Mouse (Mus musculus): ENCODE data around the gene Fbrs. TPM values are rescaled to one million over a fixed set of nuclear protein-coding genes. Genes with fewer than 3 reads are reported as not detected.

The Fbrs gene
- polyA plus RNA-seq, 1 experiment from 2014 or later: 15.0 TPM

DNA sequence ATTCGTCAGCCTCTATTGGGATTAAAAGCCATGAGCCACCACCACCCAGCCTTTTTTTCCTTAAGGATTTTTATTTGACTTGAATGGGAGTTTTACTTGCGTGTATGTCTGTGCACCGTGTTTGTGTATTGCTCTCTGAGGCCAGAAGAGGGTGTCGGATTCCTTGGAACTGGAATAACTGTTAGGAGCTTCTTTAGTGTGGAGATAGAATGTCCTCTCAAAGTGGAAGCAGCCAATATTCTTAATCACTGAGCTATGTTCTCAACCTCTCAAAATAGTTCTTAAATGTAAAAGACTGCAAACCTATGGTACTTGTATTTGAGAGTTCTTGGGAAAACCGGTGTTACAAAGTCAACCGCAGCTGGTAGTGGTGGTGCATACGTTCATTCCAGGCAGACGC lies 32.2 kb downstream of the Fbrs start:
- H3K9ac ChIP-seq: peak overlapping the region; percentile 82
- 35% methylated on average over 8 of the region's 8 CpGs for WGBS
- H3K4me3 ChIP-seq: peak overlapping the region; percentile 67
- ATAC-seq (ENCODE audit: low FRiP score, low read depth): no peak
- peaks cover 11% of the 10 kb centered on the region for H3K4me1 ChIP-seq
- peaks cover 13% of the 10 kb centered on the region for H3K36me3 ChIP-seq
- peak overlapping the region; percentile 64 for H3K4me2 ChIP-seq (replicated peaks)
- no peaks in the 10 kb centered on the region for H3K27me3 ChIP-seq
- no peaks in the 10 kb centered on the region for H3K9me3 ChIP-seq
- peak overlapping the region; percentile 98 for H3K27ac ChIP-seq

- peak; percentile 97 for ATAC-seq (ENCODE audit: low FRiP score, low read depth)
- Histone ChIP-seq H3K4me2 (replicated peaks) (peak within 1 kb of the TSS; percentile 64), H3K4me1 (peaks cover 11% of the 10 kb centered on the region), H3K27ac (peak within 1 kb of the TSS; percentile 98), H3K4me3 (peak within 1 kb of the TSS; percentile 67), H3K9me3 (no peaks in the 10 kb centered on the region), H3K9ac (peak within 1 kb of the TSS; percentile 82), H3K27me3 (no peaks in the 10 kb centered on the region), H3K36me3 (peaks cover 19% of the 10 kb centered on the region)
- WGBS: 0% methylated on average over 36 of the region's 37 CpGs
Observed at GRCm38 (mm10) chr7:127511808-127512230, 32.8 kb downstream of the Fbrs start, which contains the start of gene Srcap. TSS of gene Srcap (plus strand) at chr7:127511983.

- Histone ChIP-seq H3K4me2 (replicated peaks) (peak overlapping the region; percentile 64), H3K27me3 (no peaks in the 10 kb centered on the region), H3K9me3 (no peaks in the 10 kb centered on the region), H3K27ac (peak overlapping the region; percentile 98), H3K36me3 (peaks cover 25% of the 10 kb centered on the region), H3K4me1 (peaks cover 11% of the 10 kb centered on the region), H3K4me3 (peak overlapping the region; percentile 67), H3K9ac (peak overlapping the region; percentile 82)
- under 1% methylated on average over 66 of the region's 93 CpGs for WGBS
- peak; percentile 87 for ATAC-seq (ENCODE audit: low FRiP score, low read depth)
Observed at GRCm38 (mm10) chr7:127512231-127513015, 33.4 kb downstream of the Fbrs start.

DNA sequence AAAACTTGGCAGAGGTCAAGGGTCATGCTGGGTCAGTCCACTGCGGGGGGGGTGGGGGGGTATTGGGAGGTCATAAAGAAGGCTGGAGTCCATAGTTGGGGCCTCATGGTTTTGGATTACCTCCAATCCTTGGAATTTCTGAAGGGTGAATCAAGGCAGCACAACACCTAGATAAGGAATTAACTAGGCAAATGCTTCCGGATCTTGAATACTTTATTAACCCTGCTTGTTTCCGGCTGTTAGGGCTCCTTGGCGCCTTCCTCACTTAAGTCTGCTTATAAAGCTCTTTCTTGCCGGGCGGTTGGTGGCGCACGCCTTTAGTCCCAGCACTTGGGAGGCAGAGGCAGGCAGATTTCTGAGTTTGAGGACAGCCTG lies 34.0 kb downstream of the Fbrs start:
- H3K9me3 ChIP-seq: no peaks in the 10 kb centered on the region
- H3K36me3 ChIP-seq: peaks cover 31% of the 10 kb centered on the region
- peak overlapping the region; percentile 67 for H3K4me3 ChIP-seq
- WGBS: 32% methylated on average over 8 of the region's 8 CpGs
- H3K4me2 ChIP-seq (replicated peaks): peak overlapping the region; percentile 64
- peak overlapping the region; percentile 98 for H3K27ac ChIP-seq
- H3K9ac ChIP-seq: peak overlapping the region; percentile 82
- no peaks in the 10 kb centered on the region for H3K27me3 ChIP-seq
- ATAC-seq (ENCODE audit: low FRiP score, low read depth): no peak
- H3K4me1 ChIP-seq: peaks cover 11% of the 10 kb centered on the region

GRCm38 (mm10) chr7:127513781-127514180 lies 34.8 kb downstream of the Fbrs start:
- H3K9ac ChIP-seq: no peak overlapping the region
- no peak for ATAC-seq (ENCODE audit: low FRiP score, low read depth)
- H3K4me2 ChIP-seq (replicated peaks): peak overlapping the region; percentile 64
- H3K27me3 ChIP-seq: no peaks in the 10 kb centered on the region
- WGBS: 62% methylated on average over 3 of the region's 3 CpGs
- peak overlapping the region; percentile 67 for H3K4me3 ChIP-seq
- no peak overlapping the region for H3K27ac ChIP-seq
- peaks cover 38% of the 10 kb centered on the region for H3K36me3 ChIP-seq
- H3K9me3 ChIP-seq: no peaks in the 10 kb centered on the region
- peaks cover 11% of the 10 kb centered on the region for H3K4me1 ChIP-seq

- Histone ChIP-seq H3K27ac (no peak overlapping the region), H3K27me3 (no peaks in the 10 kb centered on the region), H3K9ac (no peak overlapping the region), H3K4me3 (no peak overlapping the region), H3K9me3 (no peaks in the 10 kb centered on the region), H3K4me2 (replicated peaks) (no peak overlapping the region), H3K4me1 (peaks cover 11% of the 10 kb centered on the region), H3K36me3 (peaks cover 54% of the 10 kb centered on the region)
- no peak for ATAC-seq (ENCODE audit: low FRiP score, low read depth)
- 94% methylated on average over 7 of the region's 7 CpGs for WGBS
Observed at GRCm38 (mm10) chr7:127515846-127516245, 36.8 kb downstream of the Fbrs start.

GRCm38 (mm10) chr7:127516344-127516743 lies 37.3 kb downstream of the Fbrs start:
- Histone ChIP-seq H3K4me3 (no peak overlapping the region), H3K9me3 (no peaks in the 10 kb centered on the region), H3K4me1 (peaks cover 11% of the 10 kb centered on the region), H3K4me2 (replicated peaks) (no peak overlapping the region), H3K36me3 (peaks cover 59% of the 10 kb centered on the region), H3K9ac (no peak overlapping the region), H3K27me3 (no peaks in the 10 kb centered on the region), H3K27ac (no peak overlapping the region)
- ATAC-seq (ENCODE audit: low FRiP score, low read depth): no peak
- 94% methylated on average over 7 of the region's 7 CpGs for WGBS

DNA sequence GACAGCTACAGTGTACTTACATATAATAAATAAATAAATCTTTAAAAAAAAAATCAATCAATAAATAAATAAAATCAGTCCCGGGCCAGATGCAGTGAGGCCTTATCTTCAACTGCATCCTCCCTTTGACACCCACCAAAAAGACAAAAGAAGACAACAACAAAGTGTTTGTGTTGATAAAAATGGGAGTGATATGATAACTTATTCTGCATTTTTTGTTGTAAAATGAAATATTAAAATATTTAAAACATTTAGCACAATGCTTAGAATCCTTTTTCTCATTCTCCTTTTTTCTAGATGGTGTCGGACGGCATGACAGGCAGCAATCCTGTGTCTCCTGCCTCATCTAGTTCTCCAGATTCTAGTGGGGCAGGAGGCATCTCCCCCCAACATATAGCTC lies 40.3 kb downstream of the Fbrs start, which contains the start of gene Gm42715:
TSS of gene Gm42715 (plus strand) at position 301 of the 400 bp plus-strand sequence.
- H3K9ac ChIP-seq: no peak within 1 kb of the TSS
- H3K4me3 ChIP-seq: no peak within 1 kb of the TSS
- H3K27ac ChIP-seq: no peak within 1 kb of the TSS
- H3K36me3 ChIP-seq: peaks cover 88% of the 10 kb centered on the region
- no peak within 1 kb of the TSS for H3K4me2 ChIP-seq (replicated peaks)
- H3K4me1 ChIP-seq: no peaks in the 10 kb centered on the region
- ATAC-seq (ENCODE audit: low FRiP score, low read depth): no peak
- H3K27me3 ChIP-seq: no peaks in the 10 kb centered on the region
- WGBS: 94% methylated on average over 3 of the region's 3 CpGs
- no peaks in the 10 kb centered on the region for H3K9me3 ChIP-seq

Small RNA genes within 50 kb of the gene (microRNA-seq; reads per million reads assigned to microRNA genes)
- gene Gm47278: not detected
- gene Mir7060: 0.52 reads per million

Other genes starting within 250 kb of the Fbrs start
- 51.8 and 52.1 TPM in 2 replicates for gene Zfp553, start 246.1 kb upstream of the Fbrs start, polyA plus RNA-seq (2015; fragmentation: Nextera tagmentation; extraction: Ambion mirVana)
- gene Sept1, start 246.1 kb upstream of the Fbrs start, polyA plus RNA-seq (2015; fragmentation: Nextera tagmentation; extraction: Ambion mirVana): 23.5 and 27.9 TPM in 2 replicates
- 75.1 and 82.7 TPM in 2 replicates for gene Zfp771, start 234.9 kb upstream of the Fbrs start, polyA plus RNA-seq (2015; fragmentation: Nextera tagmentation; extraction: Ambion mirVana)
- 172 and 176 TPM in 2 replicates for gene Dctpp1, start 218.5 kb upstream of the Fbrs start, polyA plus RNA-seq (2015; fragmentation: Nextera tagmentation; extraction: Ambion mirVana)
- gene Sephs2, start 205.1 kb upstream of the Fbrs start, polyA plus RNA-seq (2015; fragmentation: Nextera tagmentation; extraction: Ambion mirVana): 69.4 and 72.8 TPM in 2 replicates
- gene Itgal, start 182.9 kb upstream of the Fbrs start, polyA plus RNA-seq (2015; fragmentation: Nextera tagmentation; extraction: Ambion mirVana): 0.69 TPM in 2 replicates
- 19.8 and 20.6 TPM in 2 replicates for gene Zfp768, start 133.6 kb upstream of the Fbrs start, polyA plus RNA-seq (2015; fragmentation: Nextera tagmentation; extraction: Ambion mirVana)
- 8.7 and 9.2 TPM in 2 replicates for gene Zfp747, start 103.1 kb upstream of the Fbrs start, polyA plus RNA-seq (2015; fragmentation: Nextera tagmentation; extraction: Ambion mirVana)
- 5.9 and 6.8 TPM in 2 replicates for gene 9130019O22Rik, start 92.0 kb upstream of the Fbrs start, polyA plus RNA-seq (2015; fragmentation: Nextera tagmentation; extraction: Ambion mirVana)
- gene E430018J23Rik, start 85.6 kb upstream of the Fbrs start, polyA plus RNA-seq (2015; fragmentation: Nextera tagmentation; extraction: Ambion mirVana): 7.6 and 7.9 TPM in 2 replicates
- 8.1 and 8.4 TPM in 2 replicates for gene Zfp764, start 72.4 kb upstream of the Fbrs start, polyA plus RNA-seq (2015; fragmentation: Nextera tagmentation; extraction: Ambion mirVana)
- gene Zfp688, start 57.1 kb upstream of the Fbrs start, polyA plus RNA-seq (2015; fragmentation: Nextera tagmentation; extraction: Ambion mirVana): 27.4 and 28.8 TPM in 2 replicates
- 12.2 and 13.9 TPM in 2 replicates for gene Zfp689, start 30.0 kb upstream of the Fbrs start, polyA plus RNA-seq (2015; fragmentation: Nextera tagmentation; extraction: Ambion mirVana)
- 37.6 and 42.3 TPM in 2 replicates for gene Prr14, start 19.6 kb upstream of the Fbrs start, polyA plus RNA-seq (2015; fragmentation: Nextera tagmentation; extraction: Ambion mirVana)
- gene Srcap, start 32.8 kb downstream of the Fbrs start, polyA plus RNA-seq (2015; fragmentation: Nextera tagmentation; extraction: Ambion mirVana): 48.3 and 49.7 TPM in 2 replicates
- 18.3 and 18.9 TPM in 2 replicates for gene Gm42715, start 40.4 kb downstream of the Fbrs start, polyA plus RNA-seq (2015; fragmentation: Nextera tagmentation; extraction: Ambion mirVana)
- 6.4 and 8.8 TPM in 2 replicates for gene Tmem265, start 82.2 kb downstream of the Fbrs start, polyA plus RNA-seq (2015; fragmentation: Nextera tagmentation; extraction: Ambion mirVana)
- 39.0 and 42.2 TPM in 2 replicates for gene Phkg2, start 94.1 kb downstream of the Fbrs start, polyA plus RNA-seq (2015; fragmentation: Nextera tagmentation; extraction: Ambion mirVana)
- 9.2 and 9.6 TPM in 2 replicates for gene Ccdc189, start 109.4 kb downstream of the Fbrs start, polyA plus RNA-seq (2015; fragmentation: Nextera tagmentation; extraction: Ambion mirVana)
- 51.6 and 54.9 TPM in 2 replicates for gene Rnf40, start 109.6 kb downstream of the Fbrs start, polyA plus RNA-seq (2015; fragmentation: Nextera tagmentation; extraction: Ambion mirVana)
- gene Zfp629, start 136.6 kb downstream of the Fbrs start, polyA plus RNA-seq (2015; fragmentation: Nextera tagmentation; extraction: Ambion mirVana): 16.2 and 19.2 TPM in 2 replicates
- 82.3 and 85.8 TPM in 2 replicates for gene Bcl7c, start 229.7 kb downstream of the Fbrs start, polyA plus RNA-seq (2015; fragmentation: Nextera tagmentation; extraction: Ambion mirVana)
- 28.3 and 31.6 TPM in 2 replicates for gene Ctf1, start 233.5 kb downstream of the Fbrs start, polyA plus RNA-seq (2015; fragmentation: Nextera tagmentation; extraction: Ambion mirVana)